Mouse (Mus musculus) E14TG2a.4 (cell line): Measurements from ENCODE around the gene Slc35e3.

Experiments
- CTCF ChIP-seq: conservative IDR thresholded peaks from 2 replicates; pipeline ENCODE4 v1.5.1; 2014; ENCODE audit warnings: low read length
- POU5F1 ChIP-seq: IDR thresholded peaks from 2 replicates; pipeline ENCODE4 v1.6.1; 2014; ENCODE audit warnings: low read length, borderline replicate concordance

- TF ChIP-seq CTCF (no peak), POU5F1 (no peak)
These were observed 3.0 kb upstream of the Slc35e3 start for GRCm38 (mm10) chr10:117749050-117749686.
